Mouse (Mus musculus): Measurements from ENCODE around the gene Slc25a35. TPM values are rescaled to one million over a fixed set of nuclear protein-coding genes. Genes with fewer than 3 reads are reported as not detected.

Slc25a35 gene
- polyA plus RNA-seq (2014; fragmentation: Illumina TruSeq; extraction: RNeasy Lipid Tissue Mini Kit (QIAGEN cat#74804); ENCODE audit: low read depth, low replicate concordance) = 28.6 TPM

DNA sequence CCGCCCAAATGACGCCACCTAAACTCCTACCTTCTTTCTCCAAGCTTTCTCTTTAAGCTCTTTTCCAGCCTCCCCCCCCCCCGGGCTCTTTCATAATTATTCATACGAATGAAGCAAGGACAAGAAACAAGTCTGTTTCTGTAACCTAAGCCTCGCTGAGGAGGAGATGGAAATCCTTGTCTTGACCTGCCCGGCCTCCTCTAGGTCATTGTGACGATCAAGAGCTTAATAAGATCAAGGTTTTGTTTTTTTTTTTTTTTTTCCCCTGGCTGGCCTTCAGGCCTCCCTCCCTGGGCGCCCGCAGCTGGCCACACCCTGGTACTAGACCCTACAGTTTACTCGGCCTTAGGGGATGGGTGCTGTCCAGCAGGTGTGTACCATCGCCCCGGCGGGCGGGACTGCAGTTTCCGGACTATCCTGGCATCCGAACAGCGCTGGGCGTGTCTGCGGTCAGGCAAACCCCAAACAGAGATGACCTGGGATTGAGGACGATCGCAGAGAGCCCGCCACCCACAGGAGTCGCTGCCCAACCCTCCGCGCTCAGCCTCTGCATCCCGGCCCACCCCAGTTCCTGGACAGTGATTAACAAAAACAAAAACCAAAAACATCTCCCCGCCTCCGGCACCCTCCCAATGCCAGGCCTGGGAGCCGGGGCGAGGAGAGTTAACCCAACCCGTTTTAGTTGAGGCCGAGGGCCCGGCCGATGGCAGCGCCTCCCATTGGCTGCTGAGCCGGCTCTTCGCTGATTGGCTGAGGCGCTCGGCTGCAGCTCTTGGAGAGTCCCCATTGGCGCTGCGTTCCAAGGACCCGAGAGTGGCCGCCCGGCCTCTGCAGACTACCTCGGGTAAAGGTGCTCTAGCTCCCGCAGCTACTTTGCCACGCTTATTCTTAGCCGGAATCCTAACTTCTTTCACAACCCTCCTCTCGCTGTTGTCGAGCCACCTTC lies at the start of gene Slc25a35:
Slc25a35 (plus strand) TSS at position 795 of the 946 bp plus-strand sequence.

GRCm38 (mm10) chr11:68926981-68927380 lies 41.0 kb upstream of the Slc25a35 start, which contains the start of gene Odf4:
TSS of gene Odf4 (minus strand) at chr11:68927081.

GRCm38 (mm10) chr11:68957308-68957707 lies 10.6 kb upstream of the Slc25a35 start, which contains the start of gene Arhgef15:
TSS of gene Arhgef15 (minus strand) at chr11:68957480.

GRCm38 (mm10) chr11:68975085-68975484 lies 7.2 kb downstream of the Slc25a35 start, which contains the start of gene Rangrf:
TSS of gene Rangrf (minus strand) at chr11:68975185.

GRCm38 (mm10) chr11:69008182-69009121 lies 40.5 kb downstream of the Slc25a35 start, which contains the start of gene Pfas:
TSS of gene Pfas (minus strand) at chr11:69008460.

GRCm38 (mm10) chr11:69015644-69016441 lies 47.9 kb downstream of the Slc25a35 start, which contains the start of gene Ctc1:
TSS of gene Ctc1 (plus strand) at chr11:69015911.

Other genes with a start within 250 kb of the Slc25a35 start
- gene Ndel1, start 96.3 kb upstream of the Slc25a35 start, polyA plus RNA-seq (2014; fragmentation: Illumina TruSeq; extraction: RNeasy Lipid Tissue Mini Kit (QIAGEN cat#74804); ENCODE audit: low read depth, low replicate concordance) = 142 TPM
- gene Rnf222, start 79.6 kb upstream of the Slc25a35 start, polyA plus RNA-seq (2014; fragmentation: Illumina TruSeq; extraction: RNeasy Lipid Tissue Mini Kit (QIAGEN cat#74804); ENCODE audit: low read depth, low replicate concordance) = not detected
- gene Rpl26, start 66.5 kb upstream of the Slc25a35 start, polyA plus RNA-seq (2014; fragmentation: Illumina TruSeq; extraction: RNeasy Lipid Tissue Mini Kit (QIAGEN cat#74804); ENCODE audit: low read depth, low replicate concordance) = 139 TPM
- gene Odf4, start 41.0 kb upstream of the Slc25a35 start, polyA plus RNA-seq (2014; fragmentation: Illumina TruSeq; extraction: RNeasy Lipid Tissue Mini Kit (QIAGEN cat#74804); ENCODE audit: low read depth, low replicate concordance) = not detected
- gene Arhgef15, start 10.7 kb upstream of the Slc25a35 start, polyA plus RNA-seq (2014; fragmentation: Illumina TruSeq; extraction: RNeasy Lipid Tissue Mini Kit (QIAGEN cat#74804); ENCODE audit: low read depth, low replicate concordance) = 6.4 TPM
- 6.2 TPM for gene Rangrf, start 7.1 kb downstream of the Slc25a35 start, polyA plus RNA-seq (2014; fragmentation: Illumina TruSeq; extraction: RNeasy Lipid Tissue Mini Kit (QIAGEN cat#74804); ENCODE audit: low read depth, low replicate concordance)
- 8.0 TPM for gene Pfas, start 40.3 kb downstream of the Slc25a35 start, polyA plus RNA-seq (2014; fragmentation: Illumina TruSeq; extraction: RNeasy Lipid Tissue Mini Kit (QIAGEN cat#74804); ENCODE audit: low read depth, low replicate concordance)
- gene Ctc1, start 47.8 kb downstream of the Slc25a35 start, polyA plus RNA-seq (2014; fragmentation: Illumina TruSeq; extraction: RNeasy Lipid Tissue Mini Kit (QIAGEN cat#74804); ENCODE audit: low read depth, low replicate concordance) = 7.3 TPM
- gene Aurkb, start 77.5 kb downstream of the Slc25a35 start, polyA plus RNA-seq (2014; fragmentation: Illumina TruSeq; extraction: RNeasy Lipid Tissue Mini Kit (QIAGEN cat#74804); ENCODE audit: low read depth, low replicate concordance) = 1.4 TPM
- gene Borcs6, start 91.6 kb downstream of the Slc25a35 start, polyA plus RNA-seq (2014; fragmentation: Illumina TruSeq; extraction: RNeasy Lipid Tissue Mini Kit (QIAGEN cat#74804); ENCODE audit: low read depth, low replicate concordance) = 5.8 TPM
- 4.5 TPM for gene Tmem107, start 102.7 kb downstream of the Slc25a35 start, polyA plus RNA-seq (2014; fragmentation: Illumina TruSeq; extraction: RNeasy Lipid Tissue Mini Kit (QIAGEN cat#74804); ENCODE audit: low read depth, low replicate concordance)
- gene Vamp2, start 120.4 kb downstream of the Slc25a35 start, polyA plus RNA-seq (2014; fragmentation: Illumina TruSeq; extraction: RNeasy Lipid Tissue Mini Kit (QIAGEN cat#74804); ENCODE audit: low read depth, low replicate concordance) = 120 TPM
- 0.58 TPM for gene Per1, start 127.1 kb downstream of the Slc25a35 start, polyA plus RNA-seq (2014; fragmentation: Illumina TruSeq; extraction: RNeasy Lipid Tissue Mini Kit (QIAGEN cat#74804); ENCODE audit: low read depth, low replicate concordance)
- gene Hes7, start 152.3 kb downstream of the Slc25a35 start, polyA plus RNA-seq (2014; fragmentation: Illumina TruSeq; extraction: RNeasy Lipid Tissue Mini Kit (QIAGEN cat#74804); ENCODE audit: low read depth, low replicate concordance) = not detected
- not detected for gene 9130213A22Rik, start 154.5 kb downstream of the Slc25a35 start, polyA plus RNA-seq (2014; fragmentation: Illumina TruSeq; extraction: RNeasy Lipid Tissue Mini Kit (QIAGEN cat#74804); ENCODE audit: low read depth, low replicate concordance)
- 0.17 TPM for gene Aloxe3, start 157.8 kb downstream of the Slc25a35 start, polyA plus RNA-seq (2014; fragmentation: Illumina TruSeq; extraction: RNeasy Lipid Tissue Mini Kit (QIAGEN cat#74804); ENCODE audit: low read depth, low replicate concordance)
- gene Alox12b, start 188.9 kb downstream of the Slc25a35 start, polyA plus RNA-seq (2014; fragmentation: Illumina TruSeq; extraction: RNeasy Lipid Tissue Mini Kit (QIAGEN cat#74804); ENCODE audit: low read depth, low replicate concordance) = not detected
- gene Alox8, start 229.7 kb downstream of the Slc25a35 start, polyA plus RNA-seq (2014; fragmentation: Illumina TruSeq; extraction: RNeasy Lipid Tissue Mini Kit (QIAGEN cat#74804); ENCODE audit: low read depth, low replicate concordance) = not detected

Measured in adrenal gland, adult 10 weeks (tissue).